Mouse (Mus musculus) forebrain, embryonic 14.5 days (tissue): ENCODE data around the gene Prr3. TPM values are rescaled to one million over a fixed set of nuclear protein-coding genes. Genes with fewer than 3 reads are reported as not detected.
A peak's percentile ranks its signal among the peaks of the same experiment; 100 is the strongest.

Experiments
- ATAC-seq: fragments of 200-750 bp; cut with Nextera tagmentation; 2 replicates; pipeline ENCODE4 v1.8.0; 2017; ENCODE audit warnings: mild to moderate bottlenecking, moderate library complexity
- DNase-seq: peaks from one replicate; pipeline ENCODE4 v3.0.0-alpha.2; 2015; ENCODE audit warnings: low spot score
- H3K27ac ChIP-seq: fragments of 300-500 bp; sonication (generic); 2 replicates; pipeline ENCODE4 v1.5.1; 2014; ENCODE audit warnings: low read depth, mild to moderate bottlenecking, control low read depth, low read length, moderate library complexity
- H3K27me3 ChIP-seq: fragments of 300-500 bp; sonication (generic); replicated peaks from 2 replicates; pipeline ENCODE4 v1.6.1; 2014; ENCODE audit warnings: low read length, control low read depth, mixed read lengths; ENCODE audit not compliant: control insufficient read depth, insufficient read depth
- H3K36me3 ChIP-seq: fragments of 300-500 bp; sonication (generic); 2 replicates; pipeline ENCODE4 v1.6.1; 2014; ENCODE audit warnings: low read length, control low read depth; ENCODE audit not compliant: control insufficient read depth, insufficient read depth
- H3K4me1 ChIP-seq: fragments of 300-500 bp; sonication (generic); 2 replicates; pipeline ENCODE4 v1.6.1; 2014; ENCODE audit warnings: antibody characterized with exemption, low read length, control low read depth; ENCODE audit not compliant: control insufficient read depth, insufficient read depth
- H3K4me2 ChIP-seq: fragments of 300-500 bp; sonication (generic); 2 replicates; pipeline ENCODE4 v1.6.1; 2014; ENCODE audit warnings: mild to moderate bottlenecking, control low read depth, low read length
- H3K4me3 ChIP-seq: fragments of 300-500 bp; sonication (generic); 2 replicates; pipeline ENCODE4 v1.5.1; 2014; ENCODE audit warnings: low read depth, low read length, control low read depth
- H3K9ac ChIP-seq: fragments of 300-500 bp; sonication (generic); 2 replicates; pipeline ENCODE4 v1.6.1; 2014; ENCODE audit warnings: mild to moderate bottlenecking, low read length, control low read depth, moderate library complexity
- H3K9me3 ChIP-seq: fragments of 300-500 bp; sonication (generic); replicated peaks from 2 replicates; pipeline ENCODE4 v1.6.1; 2016; ENCODE audit warnings: low read length, control low read depth, mixed read lengths; ENCODE audit not compliant: control insufficient read depth
- WGBS: fragments of 180-500 bp; shearing (Covaris S2); extraction: QIAGEN DNeasy Blood & Tissue Kit; methylation state at CpG from one replicate; pipeline ENCODE4 v1.1.7; 2014; 5-methylcytosine and 5-hydroxymethylcytosine counted together
- polyA plus RNA-seq: library from polyadenylated mRNA; unstranded; fragments of >200 nt; fragmentation: Nextera tagmentation; extraction: Ambion mirVana; gene quantifications from 2 replicates; pipeline ENCODE4 v1.2.1, GENCODE M21; 2014

Prr3 gene
- polyA plus RNA-seq, 1 experiment from 2014 or later, result 58.5 TPM

DNA sequence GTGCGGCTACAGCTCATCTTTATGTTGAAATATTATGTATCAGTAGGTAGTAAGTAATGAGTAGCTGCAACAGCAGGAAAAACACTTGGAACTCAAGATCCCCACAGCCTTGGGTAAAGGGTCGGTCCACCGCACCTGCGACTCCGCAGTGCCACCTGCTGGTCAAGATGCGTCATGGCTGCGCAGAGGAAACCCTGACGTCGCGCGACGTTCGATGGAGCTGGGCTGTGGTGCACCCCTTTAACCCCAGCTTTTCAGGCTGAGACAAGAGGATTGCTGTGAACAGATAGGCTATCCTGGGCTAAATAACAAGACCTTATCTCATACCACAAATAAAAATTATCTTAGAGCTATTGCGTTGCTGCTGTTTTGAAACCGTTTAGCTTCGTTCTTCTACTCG, 13.6 kb upstream of the Prr3 start:
- peak overlapping the region; percentile 76 for H3K4me2 ChIP-seq
- peaks cover 10% of the 10 kb centered on the region; the same call in 1 of the 2 replicates for H3K36me3 ChIP-seq
- H3K27ac ChIP-seq, result no peak overlapping the region
- DNase-seq (peak; percentile 88), ATAC-seq (peak; percentile 79)
- 8% methylated on average over 17 of the region's 17 CpGs for WGBS
- H3K9me3 ChIP-seq, result no peaks in the 10 kb centered on the region
- peak overlapping the region; percentile 56; the same call in 1 of the 2 replicates for H3K4me3 ChIP-seq
- peaks cover 4% of the 10 kb centered on the region for H3K4me1 ChIP-seq
- H3K9ac ChIP-seq, result no peak overlapping the region
- H3K27me3 ChIP-seq, result no peaks in the 10 kb centered on the region

- H3K4me1 ChIP-seq, result peaks cover 4% of the 10 kb centered on the region
- no peak overlapping the region for H3K4me3 ChIP-seq
- DNase-seq (no peak), ATAC-seq (no peak)
- no peak overlapping the region for H3K27ac ChIP-seq
- H3K9me3 ChIP-seq, result no peaks in the 10 kb centered on the region
- no peak overlapping the region for H3K9ac ChIP-seq
- H3K36me3 ChIP-seq, result peaks cover 29% of the 10 kb centered on the region
- H3K4me2 ChIP-seq, result no peak overlapping the region
- WGBS, result 48% methylated on average over 10 of the region's 10 CpGs
- no peaks in the 10 kb centered on the region for H3K27me3 ChIP-seq
These were observed 11.7 kb upstream of the Prr3 start for GRCm38 (mm10) chr17:35991781-35992180.

GRCm38 (mm10) chr17:35981776-35982175, 1.7 kb upstream of the Prr3 start:
- Histone ChIP-seq H3K9ac (no peak overlapping the region), H3K27me3 (no peaks in the 10 kb centered on the region), H3K36me3 (peaks cover 47% of the 10 kb centered on the region), H3K27ac (no peak overlapping the region), H3K9me3 (no peaks in the 10 kb centered on the region), H3K4me1 (peaks cover 14% of the 10 kb centered on the region; the same call in 1 of the 2 replicates), H3K4me3 (no peak overlapping the region), H3K4me2 (no peak overlapping the region)
- ATAC-seq (no peak), DNase-seq (no peak)
- 97% methylated on average over 9 of the region's 9 CpGs for WGBS

- peak; percentile 41 for DNase-seq
- no peaks in the 10 kb centered on the region for H3K9me3 ChIP-seq
- ATAC-seq, result peak; percentile 11; the same call in 1 of the 2 replicates
- H3K4me1 ChIP-seq, result peaks cover 14% of the 10 kb centered on the region; the same call in 1 of the 2 replicates
- peak overlapping the region; percentile 88 for H3K4me2 ChIP-seq
- H3K27me3 ChIP-seq, result no peaks in the 10 kb centered on the region
- peaks cover 46% of the 10 kb centered on the region for H3K36me3 ChIP-seq
- H3K4me3 ChIP-seq, result peak overlapping the region; percentile 90
- H3K27ac ChIP-seq, result peak overlapping the region; percentile 94
- H3K9ac ChIP-seq, result peak overlapping the region; percentile 80
- 0% methylated on average over 25 of the region's 29 CpGs for WGBS
These were observed 323 bp upstream of the Prr3 start for GRCm38 (mm10) chr17:35980363-35980754.

GRCm38 (mm10) chr17:35978811-35979400, 1.1 kb downstream of the Prr3 start:
- peak; percentile 93 for DNase-seq
- H3K9ac ChIP-seq, result peak overlapping the region; percentile 80
- H3K9me3 ChIP-seq, result no peaks in the 10 kb centered on the region
- H3K4me1 ChIP-seq, result peaks cover 14% of the 10 kb centered on the region; the same call in 1 of the 2 replicates
- peak; percentile 87 for ATAC-seq
- H3K27me3 ChIP-seq, result no peaks in the 10 kb centered on the region
- peaks cover 47% of the 10 kb centered on the region for H3K36me3 ChIP-seq
- 2% methylated on average over 41 of the region's 41 CpGs for WGBS
- peak overlapping the region; percentile 90 for H3K4me3 ChIP-seq
- peak overlapping the region; percentile 94 for H3K27ac ChIP-seq
- H3K4me2 ChIP-seq, result peak overlapping the region; percentile 88

DNA sequence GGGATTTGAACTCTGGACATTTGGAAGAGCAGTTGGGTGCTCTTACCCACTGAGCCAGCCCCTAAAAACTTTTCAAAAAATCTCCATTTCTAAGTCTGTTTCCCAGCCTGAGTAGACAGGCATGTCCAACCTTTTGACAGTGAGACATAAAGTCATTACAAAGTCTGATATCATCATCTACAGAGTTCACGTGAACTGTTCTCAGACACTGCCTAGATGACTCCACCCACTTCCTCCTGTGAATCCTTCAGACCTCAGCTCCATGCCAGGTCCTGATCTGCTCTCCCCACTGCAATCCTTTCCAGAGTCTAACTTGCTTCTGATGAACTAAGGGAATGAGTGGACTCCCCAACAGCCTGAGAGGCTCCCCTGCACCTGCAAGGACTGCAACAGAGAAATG, 7.9 kb downstream of the Prr3 start:
- H3K4me2 ChIP-seq, result no peak overlapping the region
- peaks cover 7% of the 10 kb centered on the region; the same call in 1 of the 2 replicates for H3K4me1 ChIP-seq
- H3K36me3 ChIP-seq, result peaks cover 38% of the 10 kb centered on the region
- no peak overlapping the region for H3K9ac ChIP-seq
- H3K27ac ChIP-seq, result no peak overlapping the region
- no peaks in the 10 kb centered on the region for H3K9me3 ChIP-seq
- 64% methylated on average over 1 of the region's 1 CpGs for WGBS
- no peak for DNase-seq
- no peak overlapping the region for H3K4me3 ChIP-seq
- ATAC-seq, result no peak
- H3K27me3 ChIP-seq, result no peaks in the 10 kb centered on the region

DNA sequence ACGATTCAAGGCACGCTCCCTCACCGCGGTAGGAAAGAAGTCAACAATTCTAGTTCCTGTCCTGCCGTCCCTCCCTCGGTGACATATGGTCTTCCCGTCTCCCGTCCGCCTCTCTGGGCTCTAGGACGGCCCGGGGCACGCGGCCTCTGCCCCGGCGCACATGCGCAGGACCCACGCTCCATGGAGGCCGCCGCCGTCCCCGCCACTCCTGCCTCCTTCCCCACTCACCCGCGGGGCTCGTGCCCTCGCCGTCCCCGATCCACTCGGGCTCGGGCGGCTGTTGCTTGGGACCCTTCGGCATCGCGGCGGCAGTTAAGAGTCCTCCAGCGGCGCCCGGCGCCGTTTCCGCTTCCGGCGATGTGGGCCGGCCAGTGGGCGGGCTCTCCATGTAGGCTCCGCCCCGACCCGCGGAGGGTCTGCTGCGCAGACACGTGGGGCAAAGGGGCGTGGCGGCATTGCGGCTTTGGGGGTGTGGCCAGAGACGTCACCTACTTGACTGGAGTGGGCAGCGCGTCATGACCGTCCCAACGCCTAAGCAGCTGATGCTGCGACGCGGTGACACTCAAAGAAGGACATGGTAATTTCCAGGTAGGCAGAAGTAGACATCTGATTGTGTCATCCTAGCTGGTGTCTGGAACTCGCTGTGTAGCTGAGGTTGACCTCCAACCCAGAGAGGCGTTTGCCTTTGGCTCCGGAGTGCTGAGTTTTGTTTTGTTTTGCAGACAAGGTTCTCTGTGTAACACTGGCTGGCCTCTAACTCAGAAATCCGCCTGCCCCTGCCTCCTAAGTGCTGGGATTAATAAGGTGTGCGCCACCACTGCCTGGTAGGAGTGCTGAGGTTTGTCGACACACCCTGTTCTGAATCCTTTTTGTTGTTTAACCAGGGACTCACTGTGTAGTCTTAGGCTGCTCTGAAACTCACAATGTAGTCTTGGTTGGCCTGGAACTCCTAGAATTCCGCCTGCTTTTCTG, 10.3 kb downstream of the Prr3 start, which contains the start of gene Abcf1:
Gene Abcf1 (minus strand): TSS at position 344 of the 972 bp plus-strand sequence.
- H3K36me3 ChIP-seq, result peaks cover 28% of the 10 kb centered on the region
- DNase-seq, result peak; percentile 98
- peak within 1 kb of the TSS; percentile 59 for H3K4me2 ChIP-seq
- ATAC-seq, result peak; percentile 98
- peak within 1 kb of the TSS; percentile 60; the same call in 1 of the 2 replicates for H3K27ac ChIP-seq
- peak within 1 kb of the TSS; percentile 89 for H3K4me3 ChIP-seq
- H3K27me3 ChIP-seq, result no peaks in the 10 kb centered on the region
- H3K9me3 ChIP-seq, result no peaks in the 10 kb centered on the region
- H3K9ac ChIP-seq, result peak within 1 kb of the TSS; percentile 80
- H3K4me1 ChIP-seq, result peaks cover 7% of the 10 kb centered on the region; the same call in 1 of the 2 replicates
- WGBS, result under 1% methylated on average over 68 of the region's 68 CpGs

DNA sequence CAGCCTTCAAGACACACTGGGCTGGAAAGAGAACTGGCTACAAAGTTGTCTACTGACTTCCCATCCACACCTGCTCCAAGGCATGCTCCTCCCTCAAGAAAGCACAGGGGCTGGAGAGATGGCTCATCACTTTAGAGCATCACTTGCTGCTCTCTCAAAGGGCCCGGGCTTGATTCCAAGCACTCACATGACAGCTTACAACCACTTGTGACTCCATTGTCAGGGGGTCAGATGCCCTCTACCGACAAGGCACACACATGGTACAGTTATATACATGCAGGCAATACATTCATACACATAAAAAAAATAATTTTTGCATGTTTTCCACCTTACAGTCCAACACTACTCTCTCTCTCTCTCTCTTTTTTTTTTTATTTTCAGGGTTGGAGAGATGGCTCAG, 12.4 kb downstream of the Prr3 start:
- no peak overlapping the region for H3K27ac ChIP-seq
- H3K27me3 ChIP-seq, result no peaks in the 10 kb centered on the region
- peaks cover 31% of the 10 kb centered on the region for H3K36me3 ChIP-seq
- H3K4me1 ChIP-seq, result peaks cover 7% of the 10 kb centered on the region; the same call in 1 of the 2 replicates
- no peaks in the 10 kb centered on the region for H3K9me3 ChIP-seq
- DNase-seq (no peak), ATAC-seq (no peak)
- no peak overlapping the region for H3K4me2 ChIP-seq
- H3K9ac ChIP-seq, result no peak overlapping the region
- 91% methylated on average over 2 of the region's 2 CpGs for WGBS
- no peak overlapping the region for H3K4me3 ChIP-seq
